Mouse (Mus musculus): ENCODE measurements at regions not wholly inside any gene's neighbourhood (a gene's known extent, or its start where the extent isn't known, plus 50 kb on each side); places are given as distances from the start of the nearest gene placed in this dataset.

DNA sequence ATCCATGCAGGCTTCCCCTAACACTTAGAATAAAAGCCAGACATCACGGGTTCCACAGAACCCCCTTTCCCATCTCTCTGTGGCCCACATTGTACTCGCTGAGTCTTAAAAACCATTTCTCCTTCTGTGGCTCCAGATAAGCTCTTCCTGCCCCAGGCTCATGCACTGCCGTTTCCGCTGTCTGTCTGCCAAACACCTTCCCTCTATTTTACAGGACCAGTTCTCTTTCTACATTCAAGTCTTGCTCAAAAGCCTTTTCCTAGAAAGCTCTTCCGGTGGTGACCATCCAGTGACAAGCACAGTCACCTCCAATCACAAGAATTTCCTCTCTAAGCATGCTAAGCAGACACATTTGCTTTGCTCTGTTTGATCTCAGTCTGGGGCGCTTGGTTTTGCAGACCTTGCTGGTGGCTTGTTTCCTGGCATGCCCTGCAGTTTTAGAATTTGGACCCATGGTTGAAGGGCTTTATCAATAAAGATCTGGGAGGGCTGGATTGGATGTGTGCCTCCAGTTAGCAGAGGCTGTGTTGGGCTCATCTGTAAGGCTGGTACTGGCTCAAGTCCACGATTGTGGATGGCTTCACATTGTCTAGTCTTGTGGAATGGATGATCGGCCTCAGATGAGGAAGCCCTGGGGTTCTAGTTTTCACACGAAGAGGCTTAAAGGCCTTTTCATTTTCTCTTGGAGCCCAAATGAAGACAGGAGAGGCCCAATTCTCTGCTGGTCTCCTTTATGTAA, 87.8 kb upstream of the Lhx1 start:
- POLR2A ChIA-PET = no interaction called here
- CTCF ChIA-PET = interaction anchor here in 1 of 4 experiments (0.6 kb wide), 1 partner anchor 75 kb away, joined by 4 read pairs; no protein-coding TSS in a partner anchor

DNA sequence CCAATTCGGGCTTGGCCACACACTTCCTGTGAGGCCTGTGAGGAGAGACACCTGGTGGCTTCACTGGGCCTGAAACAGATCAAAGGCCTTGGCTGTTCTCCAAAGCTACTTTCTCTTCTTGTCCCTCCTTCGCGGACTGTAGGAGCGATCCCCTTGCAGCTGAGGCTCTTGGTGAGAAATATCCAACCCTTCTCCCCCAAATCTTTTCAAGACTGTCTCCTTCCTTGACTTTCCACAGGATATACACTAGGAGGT, 86.2 kb upstream of the Lhx1 start:
- POLR2A ChIA-PET = interaction anchor here in 1 of 4 experiments (1.0 kb wide), 1 partner anchor 23 kb away, joined by 4 read pairs; no protein-coding TSS in a partner anchor
- CTCF ChIA-PET = interaction anchor here in 1 of 4 experiments (1.0 to 1.1 kb wide), 2 partner anchors 182 to 183 kb away, joined by 3 read pairs; no protein-coding TSS in a partner anchor

DNA sequence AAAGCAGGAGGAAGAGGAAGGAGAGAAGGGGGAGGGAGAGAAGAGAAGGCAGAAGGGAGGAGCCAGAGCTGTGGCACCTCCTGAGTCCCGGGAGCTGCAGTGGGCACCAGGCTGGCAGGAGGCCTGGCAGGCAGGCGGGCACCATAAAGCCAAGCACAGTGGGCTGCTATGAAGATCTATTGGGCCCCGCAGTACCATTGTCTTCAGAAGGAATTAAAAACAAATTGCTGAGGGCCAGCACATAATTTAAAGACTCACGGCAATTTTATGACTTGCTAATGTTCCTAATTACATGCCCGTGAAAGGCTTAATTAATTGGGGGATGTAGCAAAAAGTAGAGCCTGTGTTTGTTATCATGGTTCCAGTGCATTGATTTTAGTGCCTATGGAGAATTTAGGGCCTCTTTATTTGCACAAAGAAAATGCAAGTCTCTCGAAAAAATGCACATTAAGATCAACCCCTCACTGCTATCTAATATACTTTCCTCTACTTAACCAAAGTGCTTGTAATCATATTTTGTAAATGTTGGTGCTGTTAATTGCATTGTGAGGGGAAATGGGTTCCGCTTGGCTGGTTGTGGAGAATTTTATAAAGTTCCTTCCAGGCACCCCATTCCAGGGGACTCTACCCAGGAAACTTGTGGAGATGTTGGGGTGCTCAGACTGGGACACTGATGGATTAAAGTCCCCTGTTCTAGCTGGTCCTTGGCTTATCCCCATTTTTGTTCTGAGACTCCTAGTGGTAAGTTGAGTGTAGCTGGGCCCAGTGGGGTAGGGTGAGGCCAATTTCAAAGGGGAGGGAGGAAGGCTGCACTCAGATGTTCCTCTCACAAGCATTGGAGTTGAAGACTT, 85.7 kb upstream of the Lhx1 start:
- ChIA-PET POLR2A (interaction anchor here in 1 of 4 experiments (0.7 to 1.0 kb wide), 2 partner anchors 24 to 88 kb away, joined by 3 to 4 read pairs; no protein-coding TSS in a partner anchor), CTCF (interaction anchor here in 1 of 4 experiments (1.0 to 1.1 kb wide), 2 partner anchors 182 to 183 kb away, joined by 3 read pairs; no protein-coding TSS in a partner anchor)

DNA sequence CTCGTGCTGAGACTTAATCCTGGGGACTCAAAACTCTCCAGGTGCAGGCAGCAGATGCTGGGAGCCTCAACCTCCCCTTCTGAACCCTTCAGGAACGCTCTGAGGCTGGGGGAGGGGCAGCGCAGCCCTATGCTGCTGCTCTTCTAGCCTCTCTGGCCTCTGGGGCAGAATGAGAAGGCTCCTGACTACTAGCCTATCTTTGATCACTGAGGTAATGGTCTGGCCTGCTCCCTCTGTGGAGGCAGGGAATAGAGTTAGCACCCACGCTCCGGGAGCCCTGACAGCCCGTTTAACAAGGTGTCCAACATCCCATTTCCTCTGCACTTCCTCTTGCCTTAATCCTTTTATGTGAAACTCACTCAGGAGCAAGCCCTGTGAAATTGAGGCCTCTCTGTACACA, 79.4 kb upstream of the Lhx1 start:
- ChIA-PET CTCF (interaction anchor here in 2 of 4 experiments (0.6 to 1.3 kb wide), 2 partner anchors 194 to 196 kb away, joined by 3 read pairs; no protein-coding TSS in a partner anchor), POLR2A (interaction anchor here in 1 of 4 experiments (0.6 kb wide), 1 partner anchor 162 kb away, joined by 3 read pairs; no protein-coding TSS in a partner anchor)

DNA sequence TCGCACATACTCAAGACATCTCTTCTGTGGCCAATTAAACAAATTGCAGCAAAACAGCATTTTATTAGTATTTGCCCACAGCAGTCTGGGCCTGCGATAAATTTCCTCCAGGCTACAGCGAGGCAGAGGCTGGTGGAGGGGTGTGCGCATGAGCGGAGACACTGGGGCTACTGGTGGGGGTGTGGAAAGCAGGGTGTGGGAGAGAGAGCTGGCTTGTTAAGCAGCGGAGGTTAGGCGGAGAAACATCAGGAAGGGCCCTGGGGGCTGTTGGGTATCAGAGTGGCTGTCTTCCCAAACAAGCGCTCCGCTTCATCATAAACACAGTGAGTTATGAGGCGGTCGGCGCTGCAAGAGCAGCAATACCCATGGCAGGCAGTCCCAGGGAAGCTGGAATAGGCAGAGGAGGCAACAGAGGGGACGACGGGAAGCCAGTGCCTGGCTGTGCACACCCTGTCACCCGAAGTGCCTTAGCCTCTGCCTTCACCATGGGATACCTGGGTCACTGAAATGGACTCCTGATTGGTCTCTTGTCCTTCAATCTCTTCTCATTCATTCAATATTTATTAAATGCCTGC, 74.0 kb upstream of the Lhx1 start:
- CTCF ChIA-PET = interaction anchor here in 2 of 4 experiments (0.6 to 1.0 kb wide), 2 partner anchors 198 to 353 kb away, joined by 3 to 5 read pairs; no protein-coding TSS in a partner anchor
- POLR2A ChIA-PET = interaction anchor here in 2 of 4 experiments (0.5 to 2.8 kb wide), 2 partner anchors 12 to 148 kb away, joined by 8 to 10 read pairs; no protein-coding TSS in a partner anchor

DNA sequence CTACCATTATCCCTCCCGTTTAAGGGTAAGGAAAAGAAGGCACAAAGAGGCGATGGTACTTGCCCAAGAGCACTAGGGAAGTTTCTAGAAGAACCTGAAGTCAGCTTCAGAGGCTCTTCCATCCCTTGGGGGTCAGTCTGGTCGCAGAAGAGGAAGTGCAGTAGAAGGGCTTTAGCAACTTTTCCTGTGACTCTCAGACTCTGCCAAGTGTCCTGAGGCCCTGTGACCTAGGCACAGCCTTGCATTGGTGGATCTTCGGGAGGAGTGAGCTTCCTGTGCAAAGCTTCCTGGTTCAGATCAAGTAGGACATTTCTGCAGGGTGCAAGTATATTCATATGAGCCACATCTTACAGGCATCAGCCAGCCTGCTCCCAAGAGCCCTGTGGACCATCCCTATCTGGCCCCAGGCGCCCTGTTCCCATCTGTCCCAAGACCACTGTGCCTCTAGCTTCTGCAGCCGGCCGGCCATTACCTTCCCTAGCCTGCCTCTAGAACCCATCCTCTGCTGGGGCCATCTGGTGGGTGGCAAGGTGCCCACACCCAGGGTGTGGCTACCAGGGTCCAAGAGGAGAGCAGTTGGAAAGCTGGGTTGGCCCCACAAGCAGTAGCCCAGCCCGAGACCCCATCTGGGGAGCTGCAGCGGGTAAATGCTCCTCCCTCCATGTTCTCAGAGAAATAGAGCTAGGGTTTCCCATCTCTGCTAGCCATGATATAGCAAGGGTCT, 72.4 kb upstream of the Lhx1 start:
- POLR2A ChIA-PET = interaction anchor here in 2 of 4 experiments (0.5 to 2.8 kb wide), 4 partner anchors 10 to 106 kb away, joined by 3 to 10 read pairs (median 4); no protein-coding TSS in a partner anchor

DNA sequence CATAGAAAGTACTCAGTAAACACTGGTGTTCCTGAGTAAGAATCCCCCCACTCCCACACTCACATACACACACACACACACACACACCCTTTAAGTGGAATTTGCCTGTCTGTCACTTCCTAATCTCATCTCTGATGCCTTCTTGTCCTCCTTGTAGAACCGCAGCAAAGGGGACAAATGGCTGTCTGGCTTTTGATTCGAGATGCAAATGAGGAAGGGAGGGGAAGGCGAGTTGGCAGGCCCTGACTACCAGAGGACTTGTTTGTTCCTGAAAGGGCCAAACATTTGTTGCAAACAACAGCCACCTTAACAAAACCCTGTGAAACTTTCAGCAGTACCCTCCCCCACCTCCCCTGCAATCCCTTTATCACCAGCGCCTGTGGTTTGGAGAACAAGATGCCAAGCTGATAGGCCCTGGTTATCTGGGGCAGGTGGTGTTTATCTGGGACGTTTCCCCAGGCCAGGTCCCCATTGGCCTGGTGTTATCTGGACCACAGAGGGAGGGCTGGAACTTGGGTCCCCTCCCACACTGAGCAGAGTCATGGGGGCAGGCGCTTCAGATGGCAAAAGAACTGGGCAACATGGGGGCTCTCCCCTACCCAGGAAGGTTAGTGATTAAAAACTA, 67.5 kb upstream of the Lhx1 start:
- ChIA-PET POLR2A (no interaction called here), CTCF (interaction anchor here in 1 of 4 experiments (0.6 kb wide), 1 partner anchor 94 kb away, joined by 3 read pairs; no protein-coding TSS in a partner anchor)

More for the DNA sequence above, 72.4 kb upstream of the Lhx1 start:
- CTCF ChIA-PET = interaction anchor here in 1 of 4 experiments (0.5 kb wide), 1 partner anchor 273 kb away, joined by 5 read pairs; no protein-coding TSS in a partner anchor

DNA sequence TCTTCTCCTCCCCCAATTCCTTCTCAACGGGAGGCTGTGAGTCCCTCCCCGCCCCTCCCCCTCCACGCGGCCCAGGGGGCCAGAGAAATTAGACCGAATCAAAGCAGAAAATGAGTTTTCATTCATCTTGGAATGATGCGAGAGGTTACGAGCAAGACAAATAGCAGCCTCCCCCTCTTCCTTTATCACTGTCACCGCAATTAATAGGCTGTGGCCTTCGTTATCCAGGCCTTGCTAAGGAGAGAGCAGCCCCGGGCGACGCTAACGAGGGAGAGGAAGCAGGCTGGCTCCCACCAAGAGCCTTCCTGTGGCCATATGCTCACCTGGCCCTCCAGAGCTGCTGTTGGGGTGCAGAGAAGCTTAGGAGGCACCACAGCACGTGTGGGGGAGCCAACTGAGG, 61.8 kb upstream of the Lhx1 start:
- ChIA-PET POLR2A (interaction anchor here in 2 of 4 experiments (0.6 to 2.9 kb wide), 5 partner anchors 11 to 116 kb away, joined by 3 to 10 read pairs (median 3); partner anchors contain the start of gene Aatf (in 1 of the 2)), CTCF (interaction anchor here in 2 of 4 experiments (0.5 to 1.4 kb wide), 3 partner anchors 32 to 365 kb away, joined by 3 read pairs; no protein-coding TSS in a partner anchor)

DNA sequence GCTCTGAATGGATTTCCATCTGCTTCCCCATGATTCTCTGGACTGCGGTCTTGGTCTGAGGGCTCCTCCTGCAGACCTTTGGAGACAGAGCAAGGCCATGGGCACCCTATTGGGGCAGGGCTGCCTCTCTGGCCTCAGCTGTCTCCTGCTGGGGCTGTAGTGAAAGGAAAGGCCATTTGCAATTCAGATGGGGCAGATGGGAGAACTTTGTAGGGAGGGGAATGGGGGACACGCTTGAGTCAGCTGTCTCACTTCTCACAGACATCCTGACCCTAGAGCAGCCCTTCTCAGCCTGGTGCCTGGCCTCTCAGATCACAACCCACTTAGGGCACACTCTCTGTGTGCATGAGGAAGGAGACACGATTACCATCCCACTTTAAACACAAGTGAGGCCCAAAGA, 60.3 kb upstream of the Lhx1 start:
- POLR2A ChIA-PET = interaction anchor here in 3 of 4 experiments (0.5 to 1.7 kb wide), 6 partner anchors 9 to 1164 kb away, joined by 3 to 5 read pairs (median 3); partner anchors contain the start of gene Aatf (in 1 of the 3)
- CTCF ChIA-PET = interaction anchor here in 2 of 4 experiments (0.9 to 1.5 kb wide), 4 partner anchors 22 to 232 kb away, joined by 3 to 4 read pairs (median 3); no protein-coding TSS in a partner anchor

DNA sequence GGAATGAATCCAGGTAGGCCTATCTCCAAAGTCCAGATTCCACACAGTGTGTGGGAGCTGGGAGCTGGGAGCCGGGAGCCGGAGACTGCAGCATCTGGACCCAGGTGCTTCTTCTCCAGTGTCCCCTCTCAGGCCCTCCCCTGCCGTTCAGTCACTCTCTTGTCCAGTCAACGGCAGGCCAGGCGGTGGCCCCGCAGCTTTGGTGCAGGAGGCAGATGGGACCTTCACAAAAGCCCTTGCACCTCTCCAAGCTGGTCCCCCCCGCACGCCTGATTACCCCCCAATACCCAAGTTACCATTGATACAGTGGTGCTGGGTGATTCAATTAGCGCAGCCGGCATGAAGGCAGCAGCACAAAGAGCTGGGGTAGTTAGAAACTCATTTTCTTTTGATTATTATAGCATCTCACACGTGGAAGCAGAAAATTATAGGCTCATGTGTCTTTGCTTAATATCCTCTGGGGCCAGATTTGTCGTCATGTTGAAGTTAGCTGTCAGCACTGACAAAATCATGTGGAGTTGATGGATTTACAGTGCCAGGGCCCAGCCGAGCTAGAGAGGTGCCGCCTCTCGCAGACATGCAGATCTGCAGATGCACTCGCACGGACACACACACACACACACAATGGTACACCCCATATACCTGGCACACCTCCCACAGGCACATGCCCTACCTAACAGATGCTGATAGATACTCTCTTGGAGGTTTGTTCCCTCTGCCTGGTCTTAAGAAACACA, 53.6 kb upstream of the Lhx1 start:
- ChIA-PET POLR2A (no interaction called here), CTCF (no interaction called here)
